Mouse (Mus musculus) ovary, adult 18-20 months (tissue): ENCODE measurements at regions not wholly inside any gene's neighbourhood (a gene's known extent, or its start where the extent isn't known, plus 50 kb on each side); places are given as distances from the start of the nearest gene placed in this dataset.

Source experiments
- DNase-seq: peaks from one replicate; pipeline ENCODE4 v3.0.0; 2022; ENCODE audit warnings: low spot score, mixed read lengths

GRCm38 (mm10) chr7:71289702-71290101, 61.6 kb downstream of the Gm10295 start:
- DNase-seq = no peak

DNA sequence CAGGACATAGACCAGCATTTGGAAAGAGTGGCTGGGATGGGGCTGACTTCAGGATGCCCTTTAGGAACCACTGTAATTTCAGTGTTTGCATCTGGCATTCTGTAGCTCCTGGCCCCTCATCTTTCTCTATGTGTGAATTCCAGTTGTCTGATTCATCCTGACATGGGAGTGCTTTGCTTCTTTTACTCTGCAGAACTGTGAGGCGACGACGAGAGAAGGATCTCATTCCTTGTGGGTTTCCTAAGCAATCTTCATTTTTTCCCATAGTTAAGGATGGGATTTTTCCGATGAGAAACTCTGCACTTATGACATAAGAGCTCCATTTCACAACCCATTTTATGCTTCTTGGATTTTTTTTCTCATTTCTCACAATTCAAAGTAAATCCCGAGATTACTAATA, 62.0 kb downstream of the Gm10295 start:
- no peak for DNase-seq

DNA sequence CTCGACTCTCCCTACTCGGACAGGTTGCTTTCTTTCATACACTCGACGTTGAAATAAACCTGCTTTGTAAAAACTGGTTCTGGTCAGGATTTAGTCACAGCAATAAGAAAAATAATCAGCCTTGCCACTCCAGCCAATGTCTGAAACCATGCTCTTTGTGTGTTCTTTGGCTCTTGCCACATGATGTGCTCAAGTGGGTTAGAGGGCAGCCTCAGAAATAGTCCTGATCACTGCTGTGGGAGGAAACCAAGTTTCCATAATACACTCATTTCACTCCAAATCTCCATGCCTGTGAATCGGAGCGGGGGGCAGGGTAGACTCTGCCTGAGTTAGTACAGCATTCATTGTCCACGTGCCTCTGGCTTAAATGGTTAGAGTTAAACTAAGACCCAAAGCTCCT, 63.8 kb downstream of the Gm10295 start:
- DNase-seq = no peak

- DNase-seq = no peak
Observed at GRCm38 (mm10) chr7:71284246-71284645, 67.0 kb downstream of the Gm10295 start.

DNA sequence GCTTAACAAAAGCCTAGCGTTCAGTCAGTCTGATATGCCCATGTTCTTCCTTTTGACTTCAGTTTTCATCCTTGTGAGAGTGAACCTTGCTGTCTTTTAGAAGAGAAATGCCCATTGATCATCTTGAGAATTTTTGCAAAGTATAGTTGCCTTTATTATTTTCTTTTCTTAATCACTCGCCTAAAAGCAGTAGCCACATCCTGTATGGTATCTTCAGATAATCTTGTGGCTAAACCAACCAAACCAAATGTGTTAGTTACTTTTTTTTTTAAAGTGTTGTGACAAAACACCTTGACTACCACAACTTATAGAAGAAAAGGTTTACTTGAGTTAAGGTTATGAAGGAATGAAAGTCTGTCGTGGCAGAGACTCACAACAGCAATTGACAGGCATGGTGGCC, 67.9 kb downstream of the Gm10295 start:
- DNase-seq = no peak

DNA sequence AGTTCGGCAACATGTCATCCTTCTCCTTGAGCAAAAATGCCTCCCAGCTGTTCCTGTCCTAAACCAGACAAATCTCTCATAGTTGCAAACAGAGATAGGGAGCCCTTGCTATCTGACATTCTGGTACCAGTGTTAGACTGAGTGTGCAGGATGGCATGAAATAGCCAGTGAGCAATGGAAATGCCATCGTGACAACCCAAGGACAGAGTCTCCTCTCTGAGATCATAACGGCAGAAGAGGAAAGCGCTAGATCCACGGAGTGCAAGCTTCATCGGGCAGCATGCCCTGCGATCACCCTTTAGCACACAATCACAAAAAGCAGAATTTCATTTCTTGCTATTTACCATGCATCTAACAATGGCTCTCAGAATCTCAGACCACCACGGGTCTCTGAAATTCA, 85.2 kb downstream of the Gm10295 start:
- no peak for DNase-seq

DNA sequence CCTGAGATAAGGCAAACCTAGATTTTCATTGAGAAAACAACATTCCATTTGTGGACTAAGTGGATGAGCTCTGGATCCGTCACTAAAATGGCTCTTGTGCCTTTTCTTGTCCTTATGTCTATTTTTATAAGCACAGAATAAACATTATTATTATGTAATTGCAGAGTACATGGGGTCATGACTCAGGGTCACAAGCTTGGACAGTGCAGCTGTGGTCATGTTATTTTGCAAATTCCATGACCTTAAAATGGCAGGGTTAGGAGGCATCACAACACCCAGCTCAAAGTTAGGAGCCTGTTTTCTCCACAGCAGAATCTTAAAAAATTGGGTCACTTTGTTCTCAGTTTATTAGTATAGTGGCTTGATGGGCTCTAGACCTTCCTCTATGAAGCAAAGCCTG, 87.2 kb downstream of the Gm10295 start:
- DNase-seq = no peak

DNA sequence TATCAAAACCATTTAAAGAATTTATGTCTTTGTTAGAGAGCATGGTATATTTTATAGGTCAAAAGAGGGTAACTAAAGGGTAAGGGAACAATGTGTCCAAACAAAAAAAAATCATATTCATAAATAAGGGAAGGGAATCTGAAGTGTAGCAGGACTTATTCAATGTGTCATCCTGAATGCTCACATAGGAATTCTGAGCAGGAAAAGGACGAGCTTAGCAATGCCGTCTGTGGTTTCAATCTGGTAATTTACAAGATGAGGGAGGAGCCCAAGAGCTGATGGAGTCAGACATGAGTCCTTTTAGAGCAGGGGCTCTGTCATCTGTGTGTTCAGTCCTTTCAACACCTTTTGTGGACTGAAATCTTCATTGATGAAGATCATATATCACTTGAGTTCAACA, 101.6 kb downstream of the Gm10295 start:
- no peak for DNase-seq

GRCm38 (mm10) chr7:71249216-71249615, 102.1 kb downstream of the Gm10295 start:
- DNase-seq = no peak

- no peak for DNase-seq
Observed at GRCm38 (mm10) chr7:71247922-71248321, 103.4 kb downstream of the Gm10295 start.

DNA sequence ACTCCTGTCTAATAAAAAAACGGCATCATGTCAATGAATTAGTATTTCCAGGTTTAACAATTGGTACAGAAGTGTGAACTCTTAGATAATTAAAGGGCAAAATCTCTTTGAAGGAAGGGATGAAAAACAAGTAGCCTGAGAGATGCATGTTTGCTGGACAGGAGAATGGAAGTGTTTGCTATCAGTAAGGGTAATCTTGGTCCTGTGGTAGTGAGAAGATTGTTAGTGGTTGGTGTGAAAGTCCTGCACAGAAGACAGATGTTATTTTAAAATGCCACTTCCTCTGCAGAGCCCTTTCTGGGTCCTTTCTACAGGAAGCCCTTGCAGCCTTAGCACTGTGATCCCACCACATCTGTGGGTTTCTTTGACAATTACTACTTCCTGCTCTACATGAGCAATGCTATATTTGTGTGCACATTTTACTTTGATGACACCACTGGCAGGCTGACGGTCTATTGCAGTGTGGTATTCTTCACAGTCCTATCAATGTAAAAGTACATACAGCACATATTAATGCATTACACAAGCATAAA, 108.8 kb downstream of the Gm10295 start:
- no peak for DNase-seq

- DNase-seq = no peak
Observed at GRCm38 (mm10) chr7:71239207-71239606, 112.1 kb downstream of the Gm10295 start.

DNA sequence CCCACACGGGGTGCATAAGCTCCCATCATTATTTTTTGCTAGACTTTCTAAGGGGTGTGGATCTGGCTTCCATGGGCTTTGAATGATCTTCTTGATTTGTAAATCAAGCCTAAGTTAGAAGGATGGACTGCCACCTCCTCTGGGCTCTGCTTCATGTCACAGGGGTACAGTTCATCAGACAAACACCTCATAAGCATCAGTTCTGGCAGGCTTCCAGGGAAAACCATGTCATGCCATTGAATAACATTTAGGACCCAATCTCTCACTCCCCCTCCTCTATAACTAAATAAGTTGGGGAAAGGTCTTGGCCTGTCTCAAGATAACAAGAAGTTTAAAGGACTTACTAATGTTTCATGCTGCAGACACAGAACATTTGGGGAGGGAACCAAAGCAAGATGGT, 115.0 kb downstream of the Gm10295 start:
- no peak for DNase-seq

DNA sequence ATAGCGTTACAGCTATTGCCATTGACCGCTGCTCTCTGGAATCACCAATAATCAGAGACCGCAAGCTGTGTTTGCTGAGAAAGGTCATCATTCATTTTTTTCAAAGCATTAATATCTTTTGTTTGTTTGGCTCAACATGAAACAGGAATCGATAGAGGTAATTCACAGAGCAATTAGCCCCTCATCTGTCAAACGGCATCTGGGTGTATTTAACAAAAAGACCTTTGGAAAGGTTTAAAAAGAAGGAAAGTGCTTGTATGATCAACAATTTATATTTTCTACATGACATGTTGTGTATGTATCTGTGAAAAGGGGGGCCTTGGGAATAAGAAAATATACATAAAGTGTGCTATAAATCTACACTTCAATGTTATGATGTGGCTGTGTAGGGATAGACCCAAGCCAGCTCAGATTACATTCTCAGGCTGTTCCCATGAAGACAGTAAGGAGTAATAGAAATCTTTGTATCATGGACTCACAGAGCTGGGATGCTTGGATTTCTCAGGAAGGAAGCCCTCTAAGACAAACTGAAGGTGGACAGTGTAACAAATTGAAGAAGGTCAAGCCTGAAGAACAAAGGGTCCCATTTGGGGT, 117.0 kb downstream of the Gm10295 start:
- DNase-seq = no peak

GRCm38 (mm10) chr7:71232821-71233815, 118.2 kb downstream of the Gm10295 start:
- no peak for DNase-seq

DNA sequence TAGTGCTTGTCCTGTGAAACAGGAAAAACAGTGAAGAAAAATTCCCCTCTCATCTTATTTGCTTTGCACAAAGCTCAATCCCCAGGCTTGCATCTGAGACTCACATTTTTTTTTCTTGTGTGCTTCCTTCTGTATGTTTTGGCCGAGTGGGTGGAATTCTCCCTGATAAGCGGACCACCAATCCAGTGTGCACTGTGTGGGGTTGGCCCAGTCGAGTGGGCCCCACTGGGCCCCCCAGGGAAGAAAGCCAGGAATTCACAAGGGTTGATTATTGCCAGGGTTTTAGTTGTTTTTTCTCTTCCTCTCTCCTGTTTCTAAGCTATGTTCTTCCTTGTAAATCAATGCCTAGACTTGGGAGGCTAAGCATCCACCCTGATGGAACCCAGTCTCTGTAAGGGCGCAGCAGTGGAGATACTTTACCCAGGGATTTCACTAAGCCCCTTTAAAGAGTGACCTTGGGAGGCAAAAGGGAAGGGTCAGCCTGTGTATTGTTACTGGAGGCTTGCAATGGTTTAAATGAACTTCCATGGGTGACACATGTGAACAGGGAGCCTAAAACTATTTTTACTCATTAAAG, 120.3 kb downstream of the Gm10295 start:
- peak; percentile 30 for DNase-seq

- DNase-seq = no peak
Observed at GRCm38 (mm10) chr7:71229183-71229582, 122.1 kb downstream of the Gm10295 start.

- DNase-seq = no peak
Observed at GRCm38 (mm10) chr7:71224320-71224865, 126.9 kb downstream of the Gm10295 start.

GRCm38 (mm10) chr7:71223513-71224319, 127.6 kb downstream of the Gm10295 start:
- DNase-seq = peak; percentile 47

DNA sequence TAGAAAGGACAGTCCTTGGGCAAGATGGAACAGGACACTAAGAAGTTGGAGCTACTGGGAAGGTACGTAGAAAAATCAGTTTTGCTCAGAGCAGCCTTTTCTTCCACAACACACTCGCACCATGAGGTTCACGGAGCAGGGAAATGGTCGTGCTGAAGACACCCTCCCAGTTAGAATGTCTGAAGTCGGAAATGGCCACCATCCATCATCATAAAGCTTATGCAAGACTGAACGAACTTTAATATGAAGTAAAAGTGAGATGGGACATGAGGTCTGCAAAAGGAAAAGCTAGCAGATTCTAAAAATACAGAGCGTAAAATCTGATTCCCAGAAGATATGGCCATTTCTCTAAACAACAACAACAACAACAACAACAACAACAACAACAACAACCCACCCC, 133.9 kb downstream of the Gm10295 start:
- no peak for DNase-seq

GRCm38 (mm10) chr7:71216808-71217207, 134.5 kb downstream of the Gm10295 start:
- DNase-seq = peak; percentile 78
